Mouse (Mus musculus) erythroblast, embryonic 14.5 days (primary cell): ENCODE results near the gene 1110008P14Rik. TPM values are rescaled to one million over a fixed set of nuclear protein-coding genes. Genes with fewer than 3 reads are reported as not detected.
"Not testable (repeated sequence)": the region's sequence is repeated elsewhere in the genome, so short reads cannot be mapped to it uniquely, and the experiment has no call there.

Experiments
- H3K27me3 ChIP-seq: 2 replicates; pipeline ENCODE4 v1.6.1; 2012; ENCODE audit warnings: inconsistent platforms; ENCODE audit not compliant: control insufficient read depth
- H3K36me3 ChIP-seq: 2 replicates; pipeline ENCODE4 v1.6.1; 2012; ENCODE audit warnings: mild to moderate bottlenecking, inconsistent platforms; ENCODE audit not compliant: control insufficient read depth
- H3K4me1 ChIP-seq: 2 replicates; pipeline ENCODE4 v1.6.1; 2012; ENCODE audit warnings: inconsistent platforms; ENCODE audit not compliant: control insufficient read depth
- H3K4me3 ChIP-seq: replicated peaks from 2 replicates; pipeline ENCODE3; 2012; ENCODE audit warnings: moderate library complexity, mild to moderate bottlenecking, inconsistent platforms
- H3K9me3 ChIP-seq: 2 replicates; pipeline ENCODE4 v1.6.1; 2012; ENCODE audit warnings: low read length, inconsistent platforms, mixed read lengths; ENCODE audit not compliant: control insufficient read depth
- GATA1 ChIP-seq: IDR thresholded peaks from 2 replicates; pipeline ENCODE4 v1.6.1; 2012; ENCODE audit warnings: low read length, inconsistent platforms, mixed read lengths
- TAL1 ChIP-seq: IDR thresholded peaks from 3 replicates; pipeline ENCODE4 v1.6.1; 2012; ENCODE audit warnings: low read length, inconsistent platforms, mixed read lengths
- polyA plus RNA-seq: library from polyadenylated mRNA; stranded (reverse); fragments of >175 nt; gene quantifications from 2 replicates; pipeline ENCODE4 v1.2.3, GENCODE M21; 2012

1110008P14Rik gene
- polyA plus RNA-seq, 1 experiment: 38.6 TPM

- TF ChIP-seq TAL1: no peak
- no peak for TF ChIP-seq GATA1
- Histone ChIP-seq H3K4me3 (no peak overlapping the region), H3K36me3 (peaks cover 82% of the 10 kb centered on the region)
Measured at GRCm38 (mm10) chr2:32376963-32377362, 4.8 kb downstream of the 1110008P14Rik start.

DNA sequence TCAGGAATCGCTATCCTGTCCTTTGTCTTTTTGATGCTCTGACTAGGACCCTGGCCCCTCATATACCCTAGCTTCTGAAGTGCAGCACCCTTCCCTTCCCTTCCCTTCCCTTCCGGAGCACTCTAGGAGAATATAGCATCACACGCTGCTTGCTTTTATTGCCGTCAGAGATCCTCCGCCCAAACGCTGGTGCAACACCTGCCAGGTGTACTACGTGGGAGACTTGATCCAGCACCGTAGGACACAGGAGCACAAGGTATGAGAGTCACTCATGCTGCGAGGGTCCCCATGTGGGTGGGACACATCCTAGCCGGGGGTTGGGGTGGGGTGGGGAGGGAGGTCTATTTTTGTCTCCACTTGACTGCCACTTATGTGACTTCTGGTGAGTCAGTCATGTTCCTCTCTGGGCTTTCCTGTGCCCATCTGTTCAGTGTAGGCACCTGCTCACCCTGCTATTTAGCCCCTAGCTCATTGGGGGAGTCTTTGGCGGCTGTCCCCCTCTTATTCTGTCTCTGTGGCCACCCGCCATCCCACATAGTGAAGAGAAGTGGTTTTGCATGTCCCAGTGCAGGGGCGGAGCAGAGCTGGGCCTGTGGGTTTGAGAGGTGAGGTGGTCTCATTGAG lies 6.3 kb downstream of the 1110008P14Rik start:
- Histone ChIP-seq H3K9me3 (no peaks in the 10 kb centered on the region), H3K36me3 (peaks cover 96% of the 10 kb centered on the region)
- no peak for TF ChIP-seq GATA1
- TF ChIP-seq TAL1: no peak

More at GRCm38 (mm10) chr2:32376963-32377362, 4.8 kb downstream of the 1110008P14Rik start:
- peaks cover 27% of the 10 kb centered on the region for H3K4me1 ChIP-seq
- peaks cover 2% of the 10 kb centered on the region for H3K27me3 ChIP-seq
- H3K9me3 ChIP-seq: no peaks in the 10 kb centered on the region

GRCm38 (mm10) chr2:32374191-32374590 lies 7.5 kb downstream of the 1110008P14Rik start:
- peaks cover 96% of the 10 kb centered on the region for H3K36me3 ChIP-seq
- H3K4me1 ChIP-seq: 0 out of 2 replicates have a peak, but pooled peaks cover 2% of the 10 kb centered on the region
- no peaks in the 10 kb centered on the region for H3K27me3 ChIP-seq
- H3K9me3 ChIP-seq: no peaks in the 10 kb centered on the region
- TF ChIP-seq TAL1 (no peak), GATA1 (no peak)
- no peak overlapping the region for H3K4me3 ChIP-seq

More for the DNA sequence above, 6.3 kb downstream of the 1110008P14Rik start:
- no peaks in the 10 kb centered on the region for H3K27me3 ChIP-seq
- H3K4me1 ChIP-seq: peaks cover 12% of the 10 kb centered on the region
- H3K4me3 ChIP-seq: no peak overlapping the region

DNA sequence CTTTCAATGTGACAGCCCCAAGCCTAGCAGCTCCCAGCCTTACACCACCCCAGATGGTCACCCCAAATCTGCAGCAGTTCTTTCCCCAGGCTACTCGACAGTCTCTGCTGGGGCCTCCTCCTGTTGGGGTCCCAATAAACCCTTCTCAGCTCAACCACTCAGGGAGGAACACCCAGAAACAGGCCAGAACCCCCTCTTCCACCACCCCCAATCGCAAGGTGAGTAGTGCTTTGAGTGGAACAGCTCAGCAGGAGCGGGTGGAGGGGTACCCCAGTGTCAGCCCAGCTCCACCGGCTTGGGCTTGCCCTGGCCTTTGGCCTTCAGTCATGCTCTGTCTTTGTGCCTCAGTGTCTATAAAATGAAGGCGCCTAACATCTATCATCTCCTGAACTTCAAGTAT lies 14.4 kb downstream of the 1110008P14Rik start:
- TF ChIP-seq GATA1 (no peak), TAL1 (no peak)
- no peaks in the 10 kb centered on the region for H3K9me3 ChIP-seq
- H3K27me3 ChIP-seq: no peaks in the 10 kb centered on the region
- H3K4me3 ChIP-seq: no peak overlapping the region
- H3K36me3 ChIP-seq: peaks cover 74% of the 10 kb centered on the region
- peaks cover 23% of the 10 kb centered on the region for H3K4me1 ChIP-seq

DNA sequence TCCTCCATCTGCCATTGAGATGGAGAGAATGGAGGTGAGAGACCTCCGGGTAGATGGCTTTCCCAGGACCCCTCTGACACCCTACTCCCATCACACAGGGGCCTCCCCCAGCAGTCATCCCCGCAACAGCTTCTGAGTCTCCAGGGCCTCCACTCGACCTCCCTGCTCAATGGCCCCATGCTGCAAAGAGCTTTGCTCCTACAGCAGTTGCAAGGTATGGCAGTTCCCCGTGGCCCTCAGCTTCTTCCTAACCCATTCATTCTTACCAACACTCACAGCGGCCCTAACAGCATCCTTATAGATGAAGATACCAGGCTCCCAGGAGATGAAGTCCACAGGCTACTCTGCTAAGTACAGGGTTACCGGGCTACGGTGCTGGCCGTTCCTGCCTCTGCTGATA lies 17.6 kb downstream of the 1110008P14Rik start:
- H3K9me3 ChIP-seq: no peaks in the 10 kb centered on the region
- TF ChIP-seq GATA1 (no peak), TAL1 (no peak)
- peaks cover 37% of the 10 kb centered on the region for H3K4me1 ChIP-seq
- peaks cover 42% of the 10 kb centered on the region for H3K36me3 ChIP-seq
- H3K4me3 ChIP-seq: peak overlapping the region; percentile 78
- peaks cover 12% of the 10 kb centered on the region for H3K27me3 ChIP-seq

DNA sequence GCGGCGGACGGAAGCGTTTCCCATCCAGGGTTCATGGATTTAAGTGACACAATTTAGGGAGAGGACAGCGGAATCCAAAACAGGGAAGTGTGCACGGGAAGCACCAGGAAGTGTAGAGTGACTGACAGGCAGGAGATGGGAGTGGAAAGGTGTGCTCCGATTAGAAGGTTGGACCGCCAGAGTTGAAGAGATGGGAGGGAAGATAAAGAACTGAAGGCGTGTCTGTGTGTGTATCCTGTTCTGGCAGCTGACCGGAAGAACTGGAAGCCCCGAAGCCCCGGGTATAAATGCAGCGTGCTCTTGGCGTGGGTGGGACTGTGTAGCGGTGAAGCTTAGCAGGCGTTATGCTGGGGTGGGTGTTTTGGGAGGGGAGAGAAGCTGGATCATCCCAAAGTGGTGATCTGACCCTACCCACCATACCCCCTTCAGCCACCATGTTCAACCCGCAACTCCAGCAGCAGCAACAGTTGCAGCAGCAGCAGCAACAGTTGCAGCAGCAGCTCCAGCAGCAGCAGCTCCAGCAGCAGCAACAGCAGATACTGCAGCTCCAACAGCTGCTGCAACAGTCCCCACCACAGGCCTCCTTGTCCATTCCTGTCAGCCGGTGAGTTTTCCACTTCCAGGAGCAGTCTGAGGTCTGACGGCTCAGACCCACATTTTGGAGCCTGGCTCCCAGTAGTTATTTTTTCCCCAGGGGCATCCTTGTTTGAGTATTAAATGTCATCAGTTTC lies 18.2 kb downstream of the 1110008P14Rik start:
- Histone ChIP-seq H3K4me3 (peak overlapping the region; percentile 78), H3K27me3 (peaks cover 12% of the 10 kb centered on the region), H3K36me3 (peaks cover 41% of the 10 kb centered on the region), H3K9me3 (no peaks in the 10 kb centered on the region), H3K4me1 (peaks cover 37% of the 10 kb centered on the region)
- TF ChIP-seq GATA1 (peak; percentile 92), TAL1 (no peak)

DNA sequence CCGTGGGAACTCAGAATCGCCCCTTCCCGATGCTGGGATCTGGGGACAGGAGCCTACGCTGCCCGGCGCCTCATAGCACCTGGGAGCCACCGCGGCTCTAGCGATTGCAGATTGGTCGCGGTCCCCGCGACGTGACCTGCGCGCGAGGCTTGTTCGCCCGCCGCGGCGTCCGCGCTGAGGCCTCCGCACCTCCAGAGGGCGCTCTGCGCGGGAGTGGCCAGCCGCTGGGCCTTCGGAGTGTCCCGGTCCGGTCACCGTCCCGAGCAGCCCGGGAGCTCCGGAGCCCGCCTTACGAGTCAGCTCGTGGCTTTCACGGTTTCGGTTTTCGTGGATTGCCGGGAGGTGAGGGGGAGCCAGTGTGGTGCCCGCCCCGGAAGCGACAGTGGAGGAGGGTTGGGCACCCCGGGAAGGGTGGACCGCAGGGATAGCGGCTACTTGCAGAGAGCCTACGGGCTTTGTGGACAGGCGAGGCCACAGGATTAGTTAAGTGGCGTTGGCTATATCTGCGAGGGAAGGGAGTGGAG lies 18.9 kb downstream of the 1110008P14Rik start:
- TF ChIP-seq TAL1 (no peak), GATA1 (no peak)
- peaks cover 37% of the 10 kb centered on the region for H3K4me1 ChIP-seq
- peaks cover 12% of the 10 kb centered on the region for H3K27me3 ChIP-seq
- H3K9me3 ChIP-seq: no peaks in the 10 kb centered on the region
- H3K4me3 ChIP-seq: peak overlapping the region; percentile 78
- peaks cover 36% of the 10 kb centered on the region for H3K36me3 ChIP-seq

DNA sequence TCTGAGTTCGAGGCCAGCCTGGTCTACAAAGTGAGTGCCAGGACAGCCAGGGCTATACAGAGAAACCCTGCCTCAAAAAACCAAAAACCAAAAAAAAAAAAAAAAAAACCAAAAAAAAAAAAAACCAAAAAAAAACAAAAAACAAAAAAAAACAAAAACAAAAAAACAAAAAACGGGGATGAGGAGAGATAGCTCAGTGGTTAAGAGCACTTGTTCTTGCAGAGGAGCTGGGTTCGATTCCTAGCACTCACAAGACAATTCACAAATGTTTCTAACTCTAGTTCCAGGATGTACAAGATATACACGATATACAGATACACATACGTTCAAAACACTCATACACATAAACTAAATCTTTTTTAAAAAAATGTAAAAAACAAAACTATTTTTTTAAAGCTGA lies 19.5 kb downstream of the 1110008P14Rik start:
- Histone ChIP-seq H3K27me3 (peaks cover 16% of the 10 kb centered on the region), H3K36me3 (peaks cover 30% of the 10 kb centered on the region), H3K4me1 (peaks cover 37% of the 10 kb centered on the region), H3K4me3 (peak overlapping the region; percentile 78)
- not testable (repeated sequence) for H3K9me3 ChIP-seq

DNA sequence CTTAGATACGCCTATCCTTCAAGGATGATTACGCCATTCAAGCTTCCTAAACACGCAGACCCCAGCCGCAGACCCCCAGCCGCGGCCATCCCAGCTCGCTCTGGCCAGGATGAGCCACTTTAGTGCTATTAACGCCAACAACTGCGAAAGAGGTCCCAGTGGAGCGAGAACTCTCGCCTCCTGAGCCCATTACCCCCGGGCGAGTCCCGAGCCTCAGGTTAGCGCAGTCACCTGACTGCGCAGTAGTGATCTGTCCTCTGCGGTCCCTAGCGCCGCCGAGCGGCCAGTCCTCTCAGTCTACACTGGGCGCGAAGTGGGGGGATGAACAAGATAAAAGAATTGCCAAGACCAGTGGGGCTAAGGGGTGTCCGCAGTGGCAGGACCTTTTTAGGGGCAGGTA lies 20.3 kb downstream of the 1110008P14Rik start:
- peaks cover 16% of the 10 kb centered on the region for H3K27me3 ChIP-seq

More for the DNA sequence above, 20.3 kb downstream of the 1110008P14Rik start:
- no peaks in the 10 kb centered on the region for H3K9me3 ChIP-seq
- H3K4me1 ChIP-seq: peaks cover 37% of the 10 kb centered on the region
- H3K4me3 ChIP-seq: peak overlapping the region; percentile 81
- TF ChIP-seq GATA1 (no peak), TAL1 (no peak)
- peaks cover 22% of the 10 kb centered on the region for H3K36me3 ChIP-seq
